Mouse (Mus musculus) subcutaneous adipose tissue, adult 2 months (tissue): Measurements from ENCODE around the gene Mrps27. TPM values are rescaled to one million over a fixed set of nuclear protein-coding genes. Genes with fewer than 3 reads are reported as not detected.

ENCODE experiments used
- polyA plus RNA-seq: library from polyadenylated mRNA; depleted of rRNA; stranded (reverse); fragments of >200 nt; gene quantifications from 2 replicates; pipeline ENCODE4 v1.2.3, GENCODE M21; 2012; ENCODE audit warnings: low replicate concordance; rRNA removed

Mrps27 gene
- 20.4 and 22.8 TPM in 2 replicates for polyA plus RNA-seq

GRCm38 (mm10) chr13:99344599-99345575 is at the start of gene Mrps27, which contains the start of gene Ptcd2:
Gene Mrps27, plus strand, starts transcription at chr13:99344786.
Gene Ptcd2, minus strand, starts transcription at chr13:99344705.

Other genes starting within 250 kb of the Mrps27 start
- 5.1 and 5.3 TPM in 2 replicates for gene Zfp366, start 160.0 kb upstream of the Mrps27 start, polyA plus RNA-seq
- 16.5 and 20.8 TPM in 2 replicates for gene Ptcd2, start 81 bp upstream of the Mrps27 start, polyA plus RNA-seq
- gene Map1b, start 171.8 kb downstream of the Mrps27 start, polyA plus RNA-seq: 1.5 and 10.2 TPM in 2 replicates